Mouse (Mus musculus) lung, embryonic 15.5 days (tissue): Measurements from ENCODE around the gene Amy1. TPM values are rescaled to one million over a fixed set of nuclear protein-coding genes. Genes with fewer than 3 reads are reported as not detected.
"Not testable (repeated sequence)": the region's sequence is repeated elsewhere in the genome, so short reads cannot be mapped to it uniquely, and the experiment has no call there.

Source experiments
- ATAC-seq: fragments of 200-750 bp; cut with Nextera tagmentation; 2 replicates; pipeline ENCODE4 v1.8.0; 2017; ENCODE audit warnings: moderate number of reproducible peaks, borderline replicate concordance; ENCODE audit not compliant: low FRiP score, low TSS enrichment; ENCODE audit errors: extremely low read depth
- H3K27ac ChIP-seq: fragments of 300-500 bp; sonication (generic); 2 replicates; pipeline ENCODE4 v1.5.1; 2015; ENCODE audit warnings: moderate library complexity, mild to moderate bottlenecking, inconsistent platforms
- H3K27me3 ChIP-seq: fragments of 300-500 bp; sonication (generic); 2 replicates; pipeline ENCODE4 v1.6.1; 2015; ENCODE audit warnings: inconsistent platforms
- H3K36me3 ChIP-seq: fragments of 300-500 bp; sonication (generic); 2 replicates; pipeline ENCODE4 v1.6.1; 2015; ENCODE audit warnings: inconsistent platforms
- H3K4me1 ChIP-seq: fragments of 300-500 bp; sonication (generic); 2 replicates; pipeline ENCODE4 v1.6.1; 2015; ENCODE audit warnings: inconsistent platforms
- H3K4me2 ChIP-seq: fragments of 300-500 bp; sonication (generic); 2 replicates; pipeline ENCODE4 v1.6.1; 2015; ENCODE audit warnings: inconsistent platforms, mild to moderate bottlenecking, moderate library complexity
- H3K4me3 ChIP-seq: fragments of 300-500 bp; sonication (generic); 2 replicates; pipeline ENCODE4 v1.5.1; 2015; ENCODE audit warnings: mild to moderate bottlenecking, inconsistent platforms
- H3K9ac ChIP-seq: fragments of 300-500 bp; sonication (generic); 2 replicates; pipeline ENCODE4 v1.6.1; 2015; ENCODE audit warnings: inconsistent platforms
- H3K9me3 ChIP-seq: fragments of 300-500 bp; sonication (generic); 2 replicates; pipeline ENCODE4 v1.6.1; 2016; ENCODE audit warnings: inconsistent platforms
- WGBS: fragments of 180-500 bp; shearing (Covaris S2); methylation state at CpG from one replicate; pipeline ENCODE4 v1.1.7; 2015; 5-methylcytosine and 5-hydroxymethylcytosine counted together
- polyA plus RNA-seq: library from polyadenylated mRNA; unstranded; fragments of >200 nt; fragmentation: Nextera tagmentation; extraction: Ambion mirVana; gene quantifications from 2 replicates; pipeline ENCODE4 v1.2.1, GENCODE M21; 2015

The Amy1 gene
- polyA plus RNA-seq: 0.41 and 0.48 TPM in 2 replicates

- peaks cover 12% of the 10 kb centered on the region for H3K36me3 ChIP-seq
Observed at GRCm38 (mm10) chr3:113606599-113606998, at the start of gene Amy1. Amy1 (minus strand) TSS chr3:113606699.

GRCm38 (mm10) chr3:113654335-113654734 is 47.8 kb upstream of the Amy1 start:
- H3K9me3 ChIP-seq: no peaks in the 10 kb centered on the region
- H3K9ac ChIP-seq: no peak overlapping the region
- H3K27ac ChIP-seq: no peak overlapping the region
- 66% methylated on average over 3 of the region's 3 CpGs for WGBS
- H3K36me3 ChIP-seq: no peaks in the 10 kb centered on the region
- H3K4me1 ChIP-seq: no peaks in the 10 kb centered on the region
- no peak for ATAC-seq
- no peak overlapping the region for H3K4me2 ChIP-seq
- H3K27me3 ChIP-seq: no peaks in the 10 kb centered on the region
- no peak overlapping the region for H3K4me3 ChIP-seq

More at GRCm38 (mm10) chr3:113606599-113606998, at the start of gene Amy1:
- no peak for ATAC-seq
- no peak within 1 kb of the TSS for H3K4me2 ChIP-seq
- no peak within 1 kb of the TSS for H3K4me3 ChIP-seq
- no peak within 1 kb of the TSS for H3K9ac ChIP-seq
- H3K27ac ChIP-seq: no peak within 1 kb of the TSS
- no peaks in the 10 kb centered on the region for H3K4me1 ChIP-seq
- no peaks in the 10 kb centered on the region for H3K9me3 ChIP-seq
- H3K27me3 ChIP-seq: no peaks in the 10 kb centered on the region
- 93% methylated on average over 2 of the region's 2 CpGs for WGBS

GRCm38 (mm10) chr3:113651386-113651785 is 44.9 kb upstream of the Amy1 start:
- H3K4me3 ChIP-seq, H3K36me3 ChIP-seq, H3K27me3 ChIP-seq, H3K9me3 ChIP-seq, H3K9ac ChIP-seq, ATAC-seq, H3K27ac ChIP-seq, H3K4me1 ChIP-seq, H3K4me2 ChIP-seq: not testable (repeated sequence)
- 29% methylated on average over 3 of the region's 3 CpGs for WGBS

GRCm38 (mm10) chr3:113639545-113639944 is 33.0 kb upstream of the Amy1 start:
- H3K36me3 ChIP-seq: no peaks in the 10 kb centered on the region
- ATAC-seq: no peak
- H3K9me3 ChIP-seq: no peaks in the 10 kb centered on the region
- no peak overlapping the region for H3K4me2 ChIP-seq
- 57% methylated on average over 1 of the region's 1 CpGs for WGBS
- no peak overlapping the region for H3K4me3 ChIP-seq
- H3K27me3 ChIP-seq: no peaks in the 10 kb centered on the region
- no peak overlapping the region for H3K27ac ChIP-seq
- no peak overlapping the region for H3K9ac ChIP-seq
- H3K4me1 ChIP-seq: no peaks in the 10 kb centered on the region

GRCm38 (mm10) chr3:113634220-113634619 is 27.7 kb upstream of the Amy1 start:
- Histone ChIP-seq H3K27ac (no peak overlapping the region), H3K9ac (no peak overlapping the region), H3K36me3 (no peaks in the 10 kb centered on the region), H3K4me1 (peaks cover 5% of the 10 kb centered on the region), H3K4me3 (no peak overlapping the region), H3K9me3 (no peaks in the 10 kb centered on the region), H3K4me2 (no peak overlapping the region), H3K27me3 (no peaks in the 10 kb centered on the region)
- ATAC-seq: no peak

GRCm38 (mm10) chr3:113631611-113632010 is 25.1 kb upstream of the Amy1 start:
- Histone ChIP-seq H3K27ac (no peak overlapping the region), H3K4me3 (no peak overlapping the region), H3K9me3 (no peaks in the 10 kb centered on the region), H3K9ac (no peak overlapping the region), H3K36me3 (peaks cover 2% of the 10 kb centered on the region; the same call in 1 of the 2 replicates), H3K4me1 (peaks cover 7% of the 10 kb centered on the region), H3K4me2 (no peak overlapping the region), H3K27me3 (no peaks in the 10 kb centered on the region)
- no peak for ATAC-seq

GRCm38 (mm10) chr3:113630564-113630963 is 24.1 kb upstream of the Amy1 start:
- Histone ChIP-seq H3K27me3 (no peaks in the 10 kb centered on the region), H3K4me2 (peak overlapping the region; percentile 71), H3K27ac (peak overlapping the region; percentile 100), H3K4me1 (peaks cover 7% of the 10 kb centered on the region), H3K4me3 (peak overlapping the region; percentile 70), H3K36me3 (peaks cover 6% of the 10 kb centered on the region), H3K9me3 (no peaks in the 10 kb centered on the region), H3K9ac (peak overlapping the region; percentile 76)
- ATAC-seq: no peak
- 4% methylated on average over 13 of the region's 13 CpGs for WGBS

GRCm38 (mm10) chr3:113629606-113630359 is 23.3 kb upstream of the Amy1 start, which contains the start of gene Rnpc3:
Rnpc3 (minus strand) TSS chr3:113630149.
- under 1% methylated on average over 60 of the region's 70 CpGs for whole genome bisulfite sequencing
- no peaks in the 10 kb centered on the region for H3K9me3 ChIP-seq
- H3K27me3 ChIP-seq: no peaks in the 10 kb centered on the region
- peaks cover 6% of the 10 kb centered on the region for H3K36me3 ChIP-seq
- H3K27ac ChIP-seq: peak within 1 kb of the TSS; percentile 100
- peak; percentile 99 for ATAC-seq
- H3K4me3 ChIP-seq: peak within 1 kb of the TSS; percentile 70
- peaks cover 7% of the 10 kb centered on the region for H3K4me1 ChIP-seq
- peak within 1 kb of the TSS; percentile 71 for H3K4me2 ChIP-seq
- peak within 1 kb of the TSS; percentile 76 for H3K9ac ChIP-seq

GRCm38 (mm10) chr3:113590844-113591243 is 15.7 kb downstream of the Amy1 start:
- Histone ChIP-seq H3K4me3 (no peak overlapping the region), H3K27me3 (no peaks in the 10 kb centered on the region), H3K27ac (no peak overlapping the region), H3K9ac (no peak overlapping the region), H3K4me1 (no peaks in the 10 kb centered on the region), H3K9me3 (no peaks in the 10 kb centered on the region), H3K36me3 (no peaks in the 10 kb centered on the region), H3K4me2 (no peak overlapping the region)
- ATAC-seq: no peak
- 72% methylated on average over 1 of the region's 1 CpGs for WGBS

- Histone ChIP-seq H3K4me2 (no peak overlapping the region), H3K4me3 (no peak overlapping the region), H3K9ac (no peak overlapping the region), H3K9me3 (no peaks in the 10 kb centered on the region), H3K4me1 (no peaks in the 10 kb centered on the region), H3K36me3 (no peaks in the 10 kb centered on the region), H3K27me3 (no peaks in the 10 kb centered on the region), H3K27ac (no peak overlapping the region)
- ATAC-seq: no peak
- WGBS: 68% methylated on average over 4 of the region's 4 CpGs
Observed at GRCm38 (mm10) chr3:113574578-113574977, 31.9 kb downstream of the Amy1 start.

- no peaks in the 10 kb centered on the region for H3K9me3 ChIP-seq
- no peaks in the 10 kb centered on the region for H3K4me1 ChIP-seq
- H3K27me3 ChIP-seq: no peaks in the 10 kb centered on the region
- H3K36me3 ChIP-seq: no peaks in the 10 kb centered on the region
- H3K9ac ChIP-seq: no peak overlapping the region
- no peak for ATAC-seq
- no peak overlapping the region for H3K4me2 ChIP-seq
- no peak overlapping the region for H3K4me3 ChIP-seq
- WGBS: 49% methylated on average over 2 of the region's 2 CpGs
- no peak overlapping the region for H3K27ac ChIP-seq
Observed at GRCm38 (mm10) chr3:113574138-113574537, 32.4 kb downstream of the Amy1 start.

GRCm38 (mm10) chr3:113572158-113572557 is 34.3 kb downstream of the Amy1 start:
- WGBS: 53% methylated on average over 3 of the region's 3 CpGs
- Histone ChIP-seq H3K4me2 (no peak overlapping the region), H3K9me3 (no peaks in the 10 kb centered on the region), H3K4me3 (no peak overlapping the region), H3K9ac (no peak overlapping the region), H3K27ac (no peak overlapping the region), H3K4me1 (no peaks in the 10 kb centered on the region), H3K36me3 (no peaks in the 10 kb centered on the region), H3K27me3 (no peaks in the 10 kb centered on the region)
- no peak for ATAC-seq
